Mouse (Mus musculus): ENCODE results near the gene Epb41l2.

DNA sequence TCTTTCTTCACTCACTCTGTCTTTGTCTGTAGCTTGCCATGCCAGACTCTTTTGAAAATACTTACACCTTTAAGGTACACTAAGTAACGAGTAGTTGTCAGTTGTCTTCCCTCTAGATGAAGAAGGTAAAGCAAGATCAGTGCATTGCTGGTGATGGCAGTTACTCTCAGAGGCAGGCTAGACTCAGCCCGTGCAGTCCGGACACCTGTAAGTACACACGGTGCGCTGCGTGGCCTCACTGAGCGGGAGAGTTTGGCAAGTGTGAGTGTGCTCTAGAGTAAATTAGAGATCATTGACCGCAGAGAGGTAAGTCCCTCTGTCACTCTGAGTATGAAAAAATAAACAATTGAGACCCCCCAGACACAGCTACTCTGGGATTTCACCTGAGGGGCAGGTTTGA, 46.0 kb downstream of the Epb41l2 start:
- TF ChIP-seq CTCF (IDR thresholded peaks at IDR 0.05; ENCODE audit: low read depth, low read length) (no peak), EP300 (IDR thresholded peaks at IDR 0.05; ENCODE audit: insufficient read depth, low read depth, low read length) (no peak), POLR2A (IDR thresholded peaks at IDR 0.05; ENCODE audit: insufficient read depth, low read length) (no peak)

Data from ES-Bruce4 (cell line).